Mouse (Mus musculus): ENCODE results near the gene Apold1. TPM values are rescaled to one million over a fixed set of nuclear protein-coding genes. Genes with fewer than 3 reads are reported as not detected.

The Apold1 gene
- polyA plus RNA-seq, 1 experiment, result 1.1 TPM

DNA sequence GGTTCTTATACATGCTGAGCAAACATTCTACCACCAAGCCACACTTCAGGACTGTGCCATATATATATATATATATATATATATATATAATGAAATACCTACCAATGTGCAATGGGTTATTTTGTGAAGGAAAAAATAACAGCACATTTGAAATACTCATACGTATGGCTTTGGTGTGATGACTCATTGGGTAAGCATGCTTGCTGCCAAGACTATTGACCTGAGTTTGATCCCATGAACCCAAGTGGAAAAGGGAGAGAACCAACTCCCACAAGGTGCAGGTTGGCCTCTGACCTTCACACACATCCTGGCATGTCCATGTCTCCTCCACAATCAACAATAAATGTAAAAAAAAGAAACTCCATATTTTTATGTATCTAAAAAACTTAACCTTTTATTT lies 13.2 kb upstream of the Apold1 start:
- no peak for TF ChIP-seq POLR2A (IDR thresholded peaks at IDR 0.05; ENCODE audit: control insufficient read depth, extremely low read depth, insufficient read depth, low read length, poor library complexity)
- TF ChIP-seq CTCF (IDR thresholded peaks at IDR 0.05; ENCODE audit: borderline replicate concordance, control insufficient read depth, extremely low read depth, insufficient read depth, low read length, poor library complexity), result no peak
- Histone ChIP-seq H3K4me1 (replicated peaks; ENCODE audit: control insufficient read depth, insufficient read depth, low read length) (peaks cover 14% of the 10 kb centered on the region), H3K27ac (ENCODE audit: control insufficient read depth, insufficient read depth, low read length) (no peak overlapping the region), H3K36me3 (ENCODE audit: control insufficient read depth, insufficient read depth, low read length) (0 out of 2 replicates have a peak, but pooled peaks cover 4% of the 10 kb centered on the region), H3K4me3 (ENCODE audit: control insufficient read depth, insufficient read depth, low read length) (no peak overlapping the region), H3K27me3 (ENCODE audit: control insufficient read depth, insufficient read depth, low read length) (no peaks in the 10 kb centered on the region)
- no peak for DNase-seq
- 84% methylated on average over 1 of the region's 1 CpGs for WGBS

DNA sequence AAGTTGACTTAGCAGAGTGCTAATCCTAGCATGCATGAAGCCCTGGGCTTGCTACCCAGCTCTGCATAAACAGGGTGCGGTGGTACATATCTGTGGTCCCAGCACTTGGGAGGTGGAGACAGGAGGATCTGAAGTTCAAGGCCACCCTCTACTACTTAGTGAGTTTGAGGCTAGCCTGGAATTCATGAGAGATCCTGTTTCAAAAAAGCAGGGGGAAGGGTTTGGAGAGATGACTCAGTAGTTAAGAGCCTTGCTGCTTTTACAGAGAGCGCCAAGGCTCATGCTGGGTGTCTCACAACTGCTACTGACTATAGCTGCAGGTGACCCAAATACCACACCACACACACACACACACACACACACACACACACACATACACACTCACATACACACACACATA lies 12.0 kb upstream of the Apold1 start:
- Histone ChIP-seq H3K36me3 (ENCODE audit: control insufficient read depth, insufficient read depth, low read length) (0 out of 2 replicates have a peak, but pooled peaks cover 4% of the 10 kb centered on the region), H3K27me3 (ENCODE audit: control insufficient read depth, insufficient read depth, low read length) (no peaks in the 10 kb centered on the region), H3K4me3 (ENCODE audit: control insufficient read depth, insufficient read depth, low read length) (no peak overlapping the region), H3K27ac (ENCODE audit: control insufficient read depth, insufficient read depth, low read length) (peak overlapping the region; percentile 27; the same call in 1 of the 2 replicates), H3K4me1 (replicated peaks; ENCODE audit: control insufficient read depth, insufficient read depth, low read length) (peaks cover 14% of the 10 kb centered on the region)
- TF ChIP-seq CTCF (IDR thresholded peaks at IDR 0.05; ENCODE audit: borderline replicate concordance, control insufficient read depth, extremely low read depth, insufficient read depth, low read length, poor library complexity), result no peak
- TF ChIP-seq POLR2A (IDR thresholded peaks at IDR 0.05; ENCODE audit: control insufficient read depth, extremely low read depth, insufficient read depth, low read length, poor library complexity), result no peak
- no peak for DNase-seq
- WGBS, result 94% methylated on average over 2 of the region's 2 CpGs

DNA sequence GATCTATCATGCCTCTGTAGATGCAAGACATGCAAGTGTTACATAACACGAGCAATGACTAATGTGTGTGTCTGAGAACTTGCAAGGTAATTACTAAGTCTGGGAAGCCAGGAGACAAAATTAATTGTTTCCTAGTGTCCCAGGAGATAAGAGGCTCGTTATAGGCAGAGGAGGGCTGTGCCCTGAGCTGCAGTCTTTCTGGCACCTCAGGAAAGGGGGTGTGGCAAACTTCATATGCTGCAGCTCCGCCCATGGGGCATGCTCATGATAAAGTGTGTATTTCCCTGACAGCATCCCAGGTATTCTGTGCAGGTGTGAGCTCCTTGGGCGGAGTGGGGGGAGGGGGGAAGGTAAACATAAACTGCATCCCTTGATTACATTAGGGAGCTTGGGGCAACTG lies 9.4 kb upstream of the Apold1 start:
- Histone ChIP-seq H3K4me3 (ENCODE audit: control insufficient read depth, insufficient read depth, low read length) (no peak overlapping the region), H3K4me1 (replicated peaks; ENCODE audit: control insufficient read depth, insufficient read depth, low read length) (peaks cover 9% of the 10 kb centered on the region), H3K27me3 (ENCODE audit: control insufficient read depth, insufficient read depth, low read length) (no peaks in the 10 kb centered on the region), H3K27ac (ENCODE audit: control insufficient read depth, insufficient read depth, low read length) (no peak overlapping the region), H3K36me3 (ENCODE audit: control insufficient read depth, insufficient read depth, low read length) (no peaks in the 10 kb centered on the region)
- TF ChIP-seq POLR2A (IDR thresholded peaks at IDR 0.05; ENCODE audit: control insufficient read depth, extremely low read depth, insufficient read depth, low read length, poor library complexity) (no peak), CTCF (IDR thresholded peaks at IDR 0.05; ENCODE audit: borderline replicate concordance, control insufficient read depth, extremely low read depth, insufficient read depth, low read length, poor library complexity) (no peak)
- no peak for DNase-seq
- 84% methylated on average over 4 of the region's 4 CpGs for WGBS

DNA sequence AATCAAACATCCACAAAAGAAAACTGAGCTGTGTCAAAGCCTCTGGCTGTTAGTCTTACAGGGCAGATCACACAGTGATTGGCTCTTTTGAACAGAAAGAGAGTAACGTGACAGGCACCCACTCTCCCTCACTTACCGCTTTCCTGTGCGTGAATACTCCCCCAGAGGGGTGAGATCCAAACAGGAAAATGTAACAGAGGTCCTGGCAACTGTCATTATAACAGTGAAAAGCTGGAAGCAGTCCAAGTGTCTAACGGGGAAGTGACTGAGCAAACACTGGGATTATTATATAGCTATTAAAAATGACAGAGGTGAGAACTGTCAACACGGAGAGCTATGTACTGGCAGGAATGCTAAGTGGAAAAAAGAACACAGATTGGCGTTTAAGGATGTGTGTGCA lies 4.9 kb upstream of the Apold1 start:
- no peaks in the 10 kb centered on the region for H3K36me3 ChIP-seq (ENCODE audit: control insufficient read depth, insufficient read depth, low read length)
- H3K27ac ChIP-seq (ENCODE audit: control insufficient read depth, insufficient read depth, low read length), result no peak overlapping the region
- H3K27me3 ChIP-seq (ENCODE audit: control insufficient read depth, insufficient read depth, low read length), result no peaks in the 10 kb centered on the region
- no peak overlapping the region for H3K4me3 ChIP-seq (ENCODE audit: control insufficient read depth, insufficient read depth, low read length)
- WGBS, result 87% methylated on average over 6 of the region's 6 CpGs
- peaks cover 21% of the 10 kb centered on the region for H3K4me1 ChIP-seq (replicated peaks; ENCODE audit: control insufficient read depth, insufficient read depth, low read length)
- no peak for DNase-seq
- TF ChIP-seq POLR2A (IDR thresholded peaks at IDR 0.05; ENCODE audit: control insufficient read depth, extremely low read depth, insufficient read depth, low read length, poor library complexity) (no peak), CTCF (IDR thresholded peaks at IDR 0.05; ENCODE audit: borderline replicate concordance, control insufficient read depth, extremely low read depth, insufficient read depth, low read length, poor library complexity) (no peak)

DNA sequence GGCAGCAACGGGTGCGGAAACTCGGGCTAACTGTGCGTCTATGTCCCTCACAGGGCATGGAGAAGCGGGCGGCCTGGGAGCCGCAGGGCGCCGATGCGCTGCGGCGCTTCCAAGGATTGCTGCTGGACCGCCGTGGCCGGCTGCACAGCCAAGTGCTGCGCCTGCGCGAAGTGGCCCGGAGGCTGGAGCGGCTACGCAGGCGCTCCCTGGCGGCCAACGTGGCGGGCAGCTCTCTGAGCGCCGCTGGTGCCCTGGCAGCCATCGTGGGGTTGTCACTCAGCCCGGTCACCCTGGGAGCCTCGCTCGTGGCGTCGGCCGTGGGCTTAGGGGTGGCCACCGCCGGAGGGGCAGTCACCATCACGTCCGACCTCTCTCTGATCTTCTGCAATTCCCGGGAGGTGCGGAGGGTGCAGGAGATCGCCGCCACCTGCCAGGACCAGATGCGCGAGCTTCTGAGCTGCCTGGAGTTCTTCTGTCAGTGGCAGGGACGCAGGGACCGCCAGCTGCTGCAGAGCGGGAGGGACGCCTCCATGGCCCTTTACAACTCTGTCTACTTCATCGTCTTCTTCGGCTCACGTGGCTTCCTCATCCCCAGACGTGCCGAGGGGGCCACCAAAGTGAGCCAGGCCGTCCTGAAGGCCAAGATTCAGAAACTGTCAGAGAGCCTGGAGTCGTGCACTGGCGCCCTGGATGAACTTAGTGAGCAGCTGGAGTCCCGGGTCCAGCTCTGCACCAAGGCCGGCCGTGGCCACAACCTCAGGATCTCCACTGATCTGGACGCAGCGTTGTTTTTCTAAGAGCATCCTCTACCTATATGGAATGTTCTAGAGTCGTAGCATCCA lies 2.2 kb downstream of the Apold1 start:
- H3K27ac ChIP-seq (ENCODE audit: control insufficient read depth, insufficient read depth, low read length), result no peak overlapping the region
- 7% methylated on average over 62 of the region's 62 CpGs for WGBS
- peak; percentile 75; the same call in 1 of the 2 replicates for TF ChIP-seq CTCF (IDR thresholded peaks at IDR 0.05; ENCODE audit: borderline replicate concordance, control insufficient read depth, extremely low read depth, insufficient read depth, low read length, poor library complexity)
- TF ChIP-seq POLR2A (IDR thresholded peaks at IDR 0.05; ENCODE audit: control insufficient read depth, extremely low read depth, insufficient read depth, low read length, poor library complexity), result no peak; the same call in 1 of the 2 replicates
- no peaks in the 10 kb centered on the region for H3K27me3 ChIP-seq (ENCODE audit: control insufficient read depth, insufficient read depth, low read length)
- peak overlapping the region; percentile 82 for H3K4me3 ChIP-seq (ENCODE audit: control insufficient read depth, insufficient read depth, low read length)
- H3K36me3 ChIP-seq (ENCODE audit: control insufficient read depth, insufficient read depth, low read length), result no peaks in the 10 kb centered on the region
- peak; percentile 86 for DNase-seq
- H3K4me1 ChIP-seq (replicated peaks; ENCODE audit: control insufficient read depth, insufficient read depth, low read length), result peaks cover 34% of the 10 kb centered on the region

DNA sequence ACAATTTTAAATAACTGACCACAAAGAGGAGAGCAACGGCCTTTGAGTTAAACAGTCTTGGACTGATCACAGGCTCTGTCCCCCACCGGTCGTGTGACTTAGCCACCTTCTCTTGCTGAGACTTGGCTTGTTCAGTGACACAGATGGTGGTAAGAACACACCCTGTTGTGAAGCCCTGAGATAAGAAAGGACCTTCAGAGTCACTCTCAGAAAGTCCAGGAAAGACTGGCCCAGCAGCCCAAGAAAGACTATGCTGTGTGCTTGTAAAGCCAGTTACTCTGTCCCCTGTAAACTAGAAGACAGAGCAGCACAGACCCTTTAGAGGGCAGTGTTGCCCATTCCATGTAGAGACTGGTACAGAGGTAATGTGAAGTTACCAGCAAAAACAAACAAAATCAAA lies 3.2 kb downstream of the Apold1 start:
- 85% methylated on average over 3 of the region's 3 CpGs for WGBS
- peak; percentile 43 for DNase-seq
- Histone ChIP-seq H3K36me3 (ENCODE audit: control insufficient read depth, insufficient read depth, low read length) (no peaks in the 10 kb centered on the region), H3K27me3 (ENCODE audit: control insufficient read depth, insufficient read depth, low read length) (no peaks in the 10 kb centered on the region), H3K27ac (ENCODE audit: control insufficient read depth, insufficient read depth, low read length) (no peak overlapping the region), H3K4me1 (replicated peaks; ENCODE audit: control insufficient read depth, insufficient read depth, low read length) (peaks cover 31% of the 10 kb centered on the region), H3K4me3 (ENCODE audit: control insufficient read depth, insufficient read depth, low read length) (no peak overlapping the region)
- no peak for TF ChIP-seq POLR2A (IDR thresholded peaks at IDR 0.05; ENCODE audit: control insufficient read depth, extremely low read depth, insufficient read depth, low read length, poor library complexity)
- TF ChIP-seq CTCF (IDR thresholded peaks at IDR 0.05; ENCODE audit: borderline replicate concordance, control insufficient read depth, extremely low read depth, insufficient read depth, low read length, poor library complexity), result no peak
